Mouse (Mus musculus) bone marrow macrophage, adult 2 months (primary cell): ENCODE measurements around the gene Tnfaip6. TPM values are rescaled to one million over a fixed set of nuclear protein-coding genes. Genes with fewer than 3 reads are reported as not detected.

Experiments
- H3K27ac ChIP-seq: 2 replicates; pipeline ENCODE4 v1.5.1; 2012; ENCODE audit warnings: low read depth, low read length; ENCODE audit not compliant: insufficient read depth
- H3K4me1 ChIP-seq: 2 replicates; pipeline ENCODE4 v1.6.1; 2012; ENCODE audit warnings: low read length; ENCODE audit not compliant: control insufficient read depth, insufficient read depth
- H3K4me3 ChIP-seq: 2 replicates; pipeline ENCODE4 v1.5.1; 2012; ENCODE audit warnings: mild to moderate bottlenecking, low read length, moderate library complexity; ENCODE audit not compliant: insufficient read depth
- CTCF ChIP-seq: IDR thresholded peaks from 2 replicates; pipeline ENCODE4 v1.5.1; 2012; ENCODE audit warnings: low read depth, mild to moderate bottlenecking, low read length, moderate library complexity
- POLR2A ChIP-seq: IDR thresholded peaks from 2 replicates; pipeline ENCODE4 v1.6.1; 2012; ENCODE audit warnings: mild to moderate bottlenecking, low read depth, low read length, borderline replicate concordance
- polyA plus RNA-seq: library from polyadenylated mRNA; stranded (reverse); fragments of >200 nt; gene quantifications from 2 replicates; pipeline ENCODE4 v1.2.4, GENCODE M21; 2012; ENCODE audit not compliant: missing spikeins, insufficient read depth, insufficient read length

Gene Tnfaip6
- polyA plus RNA-seq, 1 experiment = not detected

GRCm38 (mm10) chr2:52072065-52072490 lies 34.3 kb downstream of the Tnfaip6 start:
- H3K27ac ChIP-seq = no peak overlapping the region

GRCm38 (mm10) chr2:52072491-52073140 lies 34.8 kb downstream of the Tnfaip6 start, which contains the start of gene Rif1:
TSS of gene Rif1 (plus strand) at chr2:52072832.
- Histone ChIP-seq H3K4me3 (peak within 1 kb of the TSS; percentile 97), H3K27ac (no peak within 1 kb of the TSS; the same call in 1 of the 2 replicates), H3K4me1 (peaks cover 7% of the 10 kb centered on the region; the same call in 1 of the 2 replicates)
- TF ChIP-seq POLR2A (no peak), CTCF (no peak)

More at GRCm38 (mm10) chr2:52072065-52072490, 34.3 kb downstream of the Tnfaip6 start:
- peaks cover 7% of the 10 kb centered on the region; the same call in 1 of the 2 replicates for H3K4me1 ChIP-seq
- H3K4me3 ChIP-seq = peak overlapping the region; percentile 97
- no peak for TF ChIP-seq POLR2A
- no peak for TF ChIP-seq CTCF

GRCm38 (mm10) chr2:52073141-52073904 lies 35.5 kb downstream of the Tnfaip6 start:
- no peak for TF ChIP-seq POLR2A
- no peak for TF ChIP-seq CTCF
- Histone ChIP-seq H3K4me1 (peaks cover 7% of the 10 kb centered on the region; the same call in 1 of the 2 replicates), H3K4me3 (peak overlapping the region; percentile 97), H3K27ac (no peak overlapping the region; the same call in 1 of the 2 replicates)

- TF ChIP-seq CTCF (no peak), POLR2A (no peak)
- Histone ChIP-seq H3K27ac (no peak overlapping the region), H3K4me3 (no peak overlapping the region), H3K4me1 (peaks cover 7% of the 10 kb centered on the region; the same call in 1 of the 2 replicates)
Measured at GRCm38 (mm10) chr2:52078666-52079065, 40.9 kb downstream of the Tnfaip6 start.

- Histone ChIP-seq H3K27ac (no peak overlapping the region), H3K4me3 (no peak overlapping the region), H3K4me1 (peaks cover 2% of the 10 kb centered on the region; the same call in 1 of the 2 replicates)
- TF ChIP-seq POLR2A (no peak), CTCF (no peak)
Measured at GRCm38 (mm10) chr2:52084013-52084412, 46.2 kb downstream of the Tnfaip6 start.

GRCm38 (mm10) chr2:52084571-52084970 lies 46.8 kb downstream of the Tnfaip6 start:
- peaks cover 2% of the 10 kb centered on the region; the same call in 1 of the 2 replicates for H3K4me1 ChIP-seq
- no peak for TF ChIP-seq POLR2A
- no peak for TF ChIP-seq CTCF
- no peak overlapping the region for H3K27ac ChIP-seq
- H3K4me3 ChIP-seq = no peak overlapping the region

Other genes starting within 250 kb of the Tnfaip6 start
- 25.6 and 29.4 TPM in 2 replicates for gene Rbm43, start 102.8 kb upstream of the Tnfaip6 start, polyA plus RNA-seq
- gene Nmi, start 64.5 kb upstream of the Tnfaip6 start, polyA plus RNA-seq = 33.7 and 41.2 TPM in 2 replicates
- gene Rif1, start 34.8 kb downstream of the Tnfaip6 start, polyA plus RNA-seq = 9.0 and 9.3 TPM in 2 replicates